Mouse (Mus musculus) gonadal fat pad, adult 2 months (tissue): ENCODE results near the gene Jph2. TPM values are rescaled to one million over a fixed set of nuclear protein-coding genes. Genes with fewer than 3 reads are reported as not detected.

Experiments
- DNase-seq: peaks from one replicate; pipeline ENCODE4 v3.0.0-alpha.2; 2012; ENCODE audit warnings: low read depth
- polyA plus RNA-seq: library from polyadenylated mRNA; depleted of rRNA; stranded (reverse); fragments of >200 nt; gene quantifications from 2 replicates; pipeline ENCODE4 v1.2.3, GENCODE M21; 2012; rRNA removed

Jph2 gene
- polyA plus RNA-seq, 1 experiment: 16.3 TPM

GRCm38 (mm10) chr2:163303037-163303436 lies 94.8 kb downstream of the Jph2 start:
- no peak for DNase-seq

DNA sequence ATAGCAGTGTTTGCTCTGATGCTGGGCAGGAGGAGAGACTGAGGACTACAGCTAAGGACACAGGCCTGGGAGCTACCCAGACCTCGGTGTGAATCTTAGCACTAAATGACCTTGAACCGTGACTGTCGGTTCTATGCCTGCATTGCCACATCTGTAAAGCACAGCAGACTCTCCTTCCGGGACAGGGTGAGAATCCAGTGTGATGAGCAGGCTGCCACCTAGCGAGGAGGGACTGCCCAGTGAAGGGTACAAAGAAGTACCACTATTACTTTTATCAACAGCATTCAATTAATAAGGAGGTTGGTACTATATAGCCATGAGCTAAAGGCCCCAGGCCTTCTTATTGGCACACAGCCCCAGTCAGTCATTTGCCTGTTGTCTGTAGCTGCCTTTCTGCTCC lies 96.2 kb downstream of the Jph2 start:
- no peak for DNase-seq

DNA sequence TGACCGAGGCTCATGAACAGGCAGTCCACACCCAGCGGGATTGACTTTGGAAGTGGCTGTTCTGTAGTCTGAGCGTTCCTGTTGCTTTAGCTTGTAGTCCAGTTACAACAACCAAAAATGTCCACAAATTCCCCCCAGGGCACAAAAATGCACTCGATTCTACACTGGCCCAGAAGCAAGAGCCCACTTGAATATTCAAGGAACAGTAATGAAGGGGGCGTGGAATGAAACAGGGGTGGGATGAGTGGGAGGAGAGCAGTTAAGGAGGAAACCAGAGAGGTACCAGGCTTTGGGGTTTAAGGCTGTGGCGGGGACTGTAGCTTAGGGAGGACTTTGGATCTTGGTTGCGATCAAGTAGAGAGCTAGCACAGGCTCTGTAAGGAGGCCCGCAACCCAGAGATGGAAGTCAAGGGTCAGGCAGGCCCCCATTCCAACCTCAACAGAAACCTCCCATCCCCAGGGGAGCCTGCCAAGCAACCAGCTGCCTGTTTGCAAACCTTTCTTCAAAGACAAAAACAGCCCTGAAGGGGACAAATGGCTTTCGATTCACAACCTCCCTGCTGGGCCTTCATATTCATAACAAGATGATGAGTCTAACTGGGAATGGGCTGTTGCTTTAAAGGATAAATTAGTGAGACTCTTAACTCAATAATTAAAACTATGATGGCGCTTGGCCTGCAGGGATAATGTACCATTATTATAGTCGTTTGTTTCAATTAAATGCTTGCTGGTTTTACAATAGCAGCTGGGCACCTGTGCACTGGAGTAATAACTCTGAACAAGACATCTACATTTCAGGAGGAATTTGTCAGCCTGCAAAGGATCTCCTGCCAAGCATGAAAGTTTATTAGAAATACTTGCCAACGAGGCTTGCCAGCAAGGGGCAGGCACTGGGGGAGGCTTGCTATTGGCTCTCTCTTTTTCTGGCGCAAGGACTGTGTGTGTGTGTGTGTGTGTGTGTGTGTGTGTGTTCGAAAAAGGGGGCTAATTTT lies 97.4 kb downstream of the Jph2 start:
- DNase-seq: no peak

DNA sequence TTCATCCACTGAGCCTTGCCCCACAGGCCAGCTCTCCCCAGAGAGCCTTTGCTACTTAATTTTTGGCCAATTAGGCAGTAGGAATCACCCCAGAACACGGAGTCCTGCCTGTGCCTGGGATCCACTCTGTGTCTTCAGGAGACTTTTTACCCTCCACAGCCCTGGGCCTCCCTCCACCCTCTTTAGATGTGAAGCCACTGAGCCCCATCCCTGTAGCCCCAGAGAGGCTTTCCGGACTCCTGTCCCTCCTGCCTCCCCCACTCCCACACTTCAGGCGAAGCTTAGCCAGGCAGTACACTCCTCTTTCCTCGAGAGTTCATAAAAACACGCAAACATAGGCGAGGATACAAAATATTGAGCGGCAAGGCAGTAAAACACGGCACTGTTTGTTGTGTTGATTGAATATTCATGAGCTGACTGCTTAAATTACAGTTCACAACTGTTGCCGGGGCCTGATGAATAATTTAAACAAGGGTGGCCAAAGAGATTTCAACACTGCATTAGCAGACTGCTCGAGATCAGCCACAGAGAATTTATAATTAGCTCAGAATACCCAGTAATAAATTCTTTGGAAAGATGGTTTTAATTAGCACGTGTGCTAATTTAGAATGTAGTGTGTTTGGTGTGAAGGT lies 100.7 kb downstream of the Jph2 start:
- DNase-seq: no peak

DNA sequence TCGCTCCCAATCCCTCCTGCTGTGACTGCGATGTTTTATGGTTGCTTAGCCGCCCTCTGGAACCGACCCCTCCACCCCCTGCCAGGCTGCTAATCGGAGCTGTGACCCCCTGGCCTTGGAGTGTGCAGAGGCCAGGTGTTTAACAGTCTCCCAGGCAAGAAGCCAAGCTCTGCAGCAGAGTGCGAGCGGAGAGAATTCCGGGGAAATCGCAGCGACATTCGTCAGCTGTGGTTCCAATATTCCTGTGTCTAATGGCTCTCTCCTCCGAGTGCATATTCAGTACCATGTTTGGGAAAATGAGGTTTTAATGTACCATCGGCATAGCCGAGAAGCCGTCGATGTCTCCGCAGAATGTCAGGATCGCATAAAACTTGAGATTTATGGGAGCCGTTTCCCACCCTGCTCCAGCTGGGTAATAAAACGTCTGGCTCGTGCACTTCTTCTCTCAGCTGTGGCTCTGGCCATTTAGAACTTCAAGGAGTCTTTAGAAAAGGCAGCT lies 108.9 kb downstream of the Jph2 start:
- no peak for DNase-seq

Other genes starting within 250 kb of the Jph2 start
- 1.9 and 2.3 TPM in 2 replicates for gene Tox2, start 194.9 kb downstream of the Jph2 start, polyA plus RNA-seq
- gene Oser1, start 26.7 kb upstream of the Jph2 start, polyA plus RNA-seq: 25.0 and 25.5 TPM in 2 replicates
- gene Gdap1l1, start 40.5 kb upstream of the Jph2 start, polyA plus RNA-seq: 0.55 and 1.3 TPM in 2 replicates
- 41.0 and 44.1 TPM in 2 replicates for gene Fitm2, start 74.6 kb upstream of the Jph2 start, polyA plus RNA-seq
- gene R3hdml, start 94.3 kb upstream of the Jph2 start, polyA plus RNA-seq: not detected in 2 replicates
- 2.2 and 4.5 TPM in 2 replicates for gene Hnf4a, start 108.8 kb upstream of the Jph2 start, polyA plus RNA-seq
- 15.4 and 16.5 TPM in 2 replicates for gene Ttpal, start 204.3 kb upstream of the Jph2 start, polyA plus RNA-seq
- gene Serinc3, start 247.1 kb upstream of the Jph2 start, polyA plus RNA-seq: 605 and 667 TPM in 2 replicates